Mouse (Mus musculus): ENCODE results near the gene Tex22. TPM values are rescaled to one million over a fixed set of nuclear protein-coding genes. Genes with fewer than 3 reads are reported as not detected.

Gene Tex22
- polyA plus RNA-seq, 1 experiment from 2014 or later, result not detected

DNA sequence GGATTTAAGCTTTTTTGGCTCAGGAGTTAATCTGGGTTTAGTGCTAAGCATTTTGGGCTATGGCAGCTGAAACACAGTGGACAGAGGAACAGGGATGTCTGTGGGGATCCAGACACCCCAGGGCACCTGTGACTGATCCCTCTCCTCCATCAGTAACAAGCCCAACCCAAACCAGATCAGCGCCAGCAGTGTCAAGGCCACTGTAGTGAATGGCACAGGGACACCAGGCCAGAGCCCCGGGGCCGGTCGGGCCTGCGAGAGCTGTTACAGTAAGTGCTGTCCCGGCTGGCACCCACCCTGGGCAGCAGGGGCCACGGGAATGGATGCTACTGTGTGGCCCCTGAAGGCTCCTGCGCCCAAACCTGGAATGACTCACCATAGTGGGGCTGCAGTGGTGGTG, 56.4 kb downstream of the Tex22 start:
- Histone ChIP-seq H3K27ac (ENCODE audit: low read depth, low read length) (no peak overlapping the region), H3K4me1 (ENCODE audit: control insufficient read depth, insufficient read depth, low read depth, low read length) (no peaks in the 10 kb centered on the region), H3K9me3 (ENCODE audit: control insufficient read depth, low read length) (no peaks in the 10 kb centered on the region), H3K9ac (ENCODE audit: low read depth, low read length) (no peak overlapping the region), H3K4me3 (ENCODE audit: low read length) (no peak overlapping the region), H3K4me2 (ENCODE audit: low read length) (no peak overlapping the region), H3K36me3 (ENCODE audit: control insufficient read depth, insufficient read depth, low read length) (peaks cover 80% of the 10 kb centered on the region), H3K27me3 (replicated peaks; ENCODE audit: control insufficient read depth, insufficient read depth, low read length) (no peaks in the 10 kb centered on the region)
- WGBS, result 99% methylated on average over 8 of the region's 8 CpGs
- no peak for ATAC-seq

DNA sequence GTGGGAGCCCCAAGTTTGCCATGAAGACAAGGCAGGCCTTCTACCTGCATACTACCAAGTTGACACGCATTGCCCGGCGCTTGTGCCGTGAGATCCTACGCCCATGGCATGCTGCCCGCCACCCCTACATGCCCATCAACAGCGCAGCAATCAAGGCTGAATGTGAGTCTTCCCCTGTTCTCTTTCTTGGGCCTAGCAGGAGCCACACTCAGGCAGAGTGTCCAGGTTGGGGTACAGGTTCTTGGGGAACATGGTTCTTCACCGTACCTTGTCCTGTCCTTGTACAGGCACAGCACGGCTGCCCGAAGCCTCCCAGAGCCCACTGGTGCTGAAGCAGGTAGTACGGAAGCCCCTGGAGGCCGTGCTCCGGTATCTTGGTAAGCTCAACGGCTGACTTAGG, 57.3 kb downstream of the Tex22 start:
- Histone ChIP-seq H3K9me3 (ENCODE audit: control insufficient read depth, low read length) (no peaks in the 10 kb centered on the region), H3K27ac (ENCODE audit: low read depth, low read length) (no peak overlapping the region), H3K9ac (ENCODE audit: low read depth, low read length) (no peak overlapping the region), H3K4me3 (ENCODE audit: low read length) (no peak overlapping the region), H3K4me1 (ENCODE audit: control insufficient read depth, insufficient read depth, low read depth, low read length) (no peaks in the 10 kb centered on the region), H3K27me3 (replicated peaks; ENCODE audit: control insufficient read depth, insufficient read depth, low read length) (no peaks in the 10 kb centered on the region), H3K4me2 (ENCODE audit: low read length) (no peak overlapping the region), H3K36me3 (ENCODE audit: control insufficient read depth, insufficient read depth, low read length) (peaks cover 88% of the 10 kb centered on the region)
- WGBS, result 98% methylated on average over 14 of the region's 14 CpGs
- no peak for ATAC-seq

DNA sequence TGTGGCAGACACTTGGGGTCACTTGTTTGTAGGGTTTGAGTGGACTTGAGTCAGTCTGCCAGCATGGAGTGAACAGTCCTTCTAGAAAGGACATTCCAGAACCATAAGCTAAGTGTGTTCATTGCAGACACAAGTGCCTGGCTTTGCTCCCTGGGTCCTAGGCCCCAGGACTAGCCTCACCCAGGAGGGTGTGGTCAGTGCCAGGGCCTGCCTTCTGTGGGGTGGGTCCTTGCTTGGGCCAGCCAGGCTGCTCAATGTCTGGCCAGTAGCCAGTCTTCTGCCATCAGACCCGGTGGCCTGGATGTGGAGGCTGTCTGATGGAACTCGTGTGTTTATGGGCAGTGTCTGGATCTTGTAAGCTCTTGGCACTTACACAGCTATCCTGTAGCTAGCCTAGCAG, 58.3 kb downstream of the Tex22 start:
- H3K4me3 ChIP-seq (ENCODE audit: low read length), result no peak overlapping the region
- H3K9ac ChIP-seq (ENCODE audit: low read depth, low read length), result no peak overlapping the region
- no peaks in the 10 kb centered on the region for H3K4me1 ChIP-seq (ENCODE audit: control insufficient read depth, insufficient read depth, low read depth, low read length)
- ATAC-seq, result peak; percentile 50
- H3K27ac ChIP-seq (ENCODE audit: low read depth, low read length), result peak overlapping the region; percentile 2; the same call in 1 of the 2 replicates
- WGBS, result 64% methylated on average over 2 of the region's 2 CpGs
- no peak overlapping the region for H3K4me2 ChIP-seq (ENCODE audit: low read length)
- H3K9me3 ChIP-seq (ENCODE audit: control insufficient read depth, low read length), result no peaks in the 10 kb centered on the region
- no peaks in the 10 kb centered on the region for H3K27me3 ChIP-seq (replicated peaks; ENCODE audit: control insufficient read depth, insufficient read depth, low read length)
- H3K36me3 ChIP-seq (ENCODE audit: control insufficient read depth, insufficient read depth, low read length), result peaks cover 84% of the 10 kb centered on the region

- Histone ChIP-seq H3K4me3 (ENCODE audit: low read length) (no peak overlapping the region), H3K9ac (ENCODE audit: low read depth, low read length) (no peak overlapping the region; the same call in 1 of the 2 replicates), H3K9me3 (ENCODE audit: control insufficient read depth, low read length) (no peaks in the 10 kb centered on the region), H3K36me3 (ENCODE audit: control insufficient read depth, insufficient read depth, low read length) (peaks cover 77% of the 10 kb centered on the region), H3K27me3 (replicated peaks; ENCODE audit: control insufficient read depth, insufficient read depth, low read length) (no peaks in the 10 kb centered on the region), H3K27ac (ENCODE audit: low read depth, low read length) (no peak overlapping the region), H3K4me1 (ENCODE audit: control insufficient read depth, insufficient read depth, low read depth, low read length) (no peaks in the 10 kb centered on the region), H3K4me2 (ENCODE audit: low read length) (no peak overlapping the region)
- 85% methylated on average over 9 of the region's 9 CpGs for WGBS
- ATAC-seq, result no peak
Observed at GRCm38 (mm10) chr12:113133260-113133659, 59.0 kb downstream of the Tex22 start.

GRCm38 (mm10) chr12:113133861-113134403, 59.6 kb downstream of the Tex22 start:
- Histone ChIP-seq H3K36me3 (ENCODE audit: control insufficient read depth, insufficient read depth, low read length) (peaks cover 72% of the 10 kb centered on the region), H3K4me1 (ENCODE audit: control insufficient read depth, insufficient read depth, low read depth, low read length) (peaks cover 4% of the 10 kb centered on the region), H3K4me3 (ENCODE audit: low read length) (no peak overlapping the region), H3K27me3 (replicated peaks; ENCODE audit: control insufficient read depth, insufficient read depth, low read length) (no peaks in the 10 kb centered on the region), H3K4me2 (ENCODE audit: low read length) (no peak overlapping the region), H3K9ac (ENCODE audit: low read depth, low read length) (no peak overlapping the region), H3K9me3 (ENCODE audit: control insufficient read depth, low read length) (no peaks in the 10 kb centered on the region), H3K27ac (ENCODE audit: low read depth, low read length) (no peak overlapping the region)
- no peak for ATAC-seq
- WGBS, result 78% methylated on average over 5 of the region's 5 CpGs

DNA sequence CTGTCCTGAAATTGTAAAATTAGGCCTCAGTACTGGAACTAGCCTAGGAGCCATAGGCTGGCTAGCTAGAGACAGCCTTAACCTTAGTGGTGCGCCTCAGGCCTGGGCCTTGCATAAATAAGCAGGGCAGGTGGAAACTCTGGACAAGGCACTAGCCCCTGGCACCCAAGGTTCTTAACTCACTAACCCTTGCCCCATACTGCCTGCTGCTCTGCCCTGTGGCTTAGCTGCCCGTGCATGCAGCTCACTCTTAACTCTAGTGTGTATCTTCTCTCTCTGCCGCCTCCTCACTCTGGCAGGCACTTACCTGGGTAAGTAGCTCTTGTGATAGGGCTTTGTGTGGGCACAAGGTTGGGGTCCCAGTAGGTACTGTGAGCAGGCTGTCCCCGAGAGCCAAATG, 60.2 kb downstream of the Tex22 start:
- no peak for ATAC-seq
- Histone ChIP-seq H3K9me3 (ENCODE audit: control insufficient read depth, low read length) (no peaks in the 10 kb centered on the region), H3K27me3 (replicated peaks; ENCODE audit: control insufficient read depth, insufficient read depth, low read length) (no peaks in the 10 kb centered on the region), H3K4me2 (ENCODE audit: low read length) (no peak overlapping the region), H3K27ac (ENCODE audit: low read depth, low read length) (no peak overlapping the region), H3K9ac (ENCODE audit: low read depth, low read length) (no peak overlapping the region), H3K4me1 (ENCODE audit: control insufficient read depth, insufficient read depth, low read depth, low read length) (peaks cover 9% of the 10 kb centered on the region), H3K4me3 (ENCODE audit: low read length) (no peak overlapping the region), H3K36me3 (ENCODE audit: control insufficient read depth, insufficient read depth, low read length) (peaks cover 67% of the 10 kb centered on the region)
- WGBS, result 92% methylated on average over 4 of the region's 4 CpGs

DNA sequence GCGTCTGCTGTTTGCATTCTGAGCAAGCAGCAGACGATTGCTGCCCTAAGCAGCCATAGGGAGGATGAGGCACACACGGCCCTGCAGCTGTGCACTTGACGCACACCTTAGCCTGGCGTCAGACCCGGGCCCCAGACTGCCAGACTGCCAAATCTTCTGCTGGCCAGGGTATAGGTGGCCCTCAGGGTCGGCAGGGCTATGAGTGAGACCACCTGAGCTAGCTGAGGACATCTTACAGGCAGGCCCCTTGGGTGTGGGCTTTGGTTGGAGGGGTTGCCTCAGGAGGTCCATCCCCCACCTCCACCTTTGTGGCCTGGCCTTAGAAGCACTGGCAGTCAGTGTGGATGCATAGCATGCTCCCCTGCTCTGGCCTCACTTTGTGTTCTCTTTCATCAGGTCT, 61.1 kb downstream of the Tex22 start:
- H3K27me3 ChIP-seq (replicated peaks; ENCODE audit: control insufficient read depth, insufficient read depth, low read length), result no peaks in the 10 kb centered on the region
- H3K36me3 ChIP-seq (ENCODE audit: control insufficient read depth, insufficient read depth, low read length), result peaks cover 58% of the 10 kb centered on the region
- H3K9me3 ChIP-seq (ENCODE audit: control insufficient read depth, low read length), result no peaks in the 10 kb centered on the region
- H3K27ac ChIP-seq (ENCODE audit: low read depth, low read length), result no peak overlapping the region
- peaks cover 13% of the 10 kb centered on the region for H3K4me1 ChIP-seq (ENCODE audit: control insufficient read depth, insufficient read depth, low read depth, low read length)
- H3K4me3 ChIP-seq (ENCODE audit: low read length), result no peak overlapping the region
- H3K4me2 ChIP-seq (ENCODE audit: low read length), result no peak overlapping the region
- no peak for ATAC-seq
- H3K9ac ChIP-seq (ENCODE audit: low read depth, low read length), result no peak overlapping the region
- 93% methylated on average over 7 of the region's 7 CpGs for WGBS

DNA sequence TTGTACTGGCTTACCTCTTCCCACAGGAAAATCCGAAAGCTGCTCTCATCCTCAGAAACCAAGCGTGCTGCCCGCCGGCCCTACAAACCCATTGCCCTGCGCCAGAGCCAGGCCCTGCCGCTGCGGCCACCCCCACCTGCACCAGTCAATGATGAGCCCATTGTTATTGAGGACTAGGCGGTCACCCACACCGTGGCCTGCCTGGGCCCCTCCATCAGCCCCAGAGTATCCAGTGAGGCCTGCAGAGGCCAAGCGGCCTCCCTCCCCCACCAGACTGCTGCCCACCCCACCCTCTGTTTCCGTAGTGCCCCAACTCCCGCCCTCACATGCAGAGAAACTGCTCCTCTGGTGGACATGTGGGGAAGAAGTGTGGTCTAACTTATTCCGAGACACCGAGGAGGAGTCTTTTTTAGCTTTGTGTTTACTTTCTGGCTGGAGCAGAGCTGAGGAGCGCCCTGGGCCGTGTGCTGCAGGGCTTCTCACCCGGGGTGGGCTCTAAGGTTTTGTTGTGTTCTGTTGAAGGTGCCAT, 62.3 kb downstream of the Tex22 start:
- H3K4me1 ChIP-seq (ENCODE audit: control insufficient read depth, insufficient read depth, low read depth, low read length), result peaks cover 20% of the 10 kb centered on the region
- peaks cover 47% of the 10 kb centered on the region for H3K36me3 ChIP-seq (ENCODE audit: control insufficient read depth, insufficient read depth, low read length)
- ATAC-seq, result no peak
- H3K9me3 ChIP-seq (ENCODE audit: control insufficient read depth, low read length), result no peaks in the 10 kb centered on the region
- H3K9ac ChIP-seq (ENCODE audit: low read depth, low read length), result no peak overlapping the region
- H3K4me2 ChIP-seq (ENCODE audit: low read length), result no peak overlapping the region
- 78% methylated on average over 17 of the region's 17 CpGs for WGBS
- H3K27me3 ChIP-seq (replicated peaks; ENCODE audit: control insufficient read depth, insufficient read depth, low read length), result no peaks in the 10 kb centered on the region
- no peak overlapping the region for H3K27ac ChIP-seq (ENCODE audit: low read depth, low read length)
- no peak overlapping the region for H3K4me3 ChIP-seq (ENCODE audit: low read length)

DNA sequence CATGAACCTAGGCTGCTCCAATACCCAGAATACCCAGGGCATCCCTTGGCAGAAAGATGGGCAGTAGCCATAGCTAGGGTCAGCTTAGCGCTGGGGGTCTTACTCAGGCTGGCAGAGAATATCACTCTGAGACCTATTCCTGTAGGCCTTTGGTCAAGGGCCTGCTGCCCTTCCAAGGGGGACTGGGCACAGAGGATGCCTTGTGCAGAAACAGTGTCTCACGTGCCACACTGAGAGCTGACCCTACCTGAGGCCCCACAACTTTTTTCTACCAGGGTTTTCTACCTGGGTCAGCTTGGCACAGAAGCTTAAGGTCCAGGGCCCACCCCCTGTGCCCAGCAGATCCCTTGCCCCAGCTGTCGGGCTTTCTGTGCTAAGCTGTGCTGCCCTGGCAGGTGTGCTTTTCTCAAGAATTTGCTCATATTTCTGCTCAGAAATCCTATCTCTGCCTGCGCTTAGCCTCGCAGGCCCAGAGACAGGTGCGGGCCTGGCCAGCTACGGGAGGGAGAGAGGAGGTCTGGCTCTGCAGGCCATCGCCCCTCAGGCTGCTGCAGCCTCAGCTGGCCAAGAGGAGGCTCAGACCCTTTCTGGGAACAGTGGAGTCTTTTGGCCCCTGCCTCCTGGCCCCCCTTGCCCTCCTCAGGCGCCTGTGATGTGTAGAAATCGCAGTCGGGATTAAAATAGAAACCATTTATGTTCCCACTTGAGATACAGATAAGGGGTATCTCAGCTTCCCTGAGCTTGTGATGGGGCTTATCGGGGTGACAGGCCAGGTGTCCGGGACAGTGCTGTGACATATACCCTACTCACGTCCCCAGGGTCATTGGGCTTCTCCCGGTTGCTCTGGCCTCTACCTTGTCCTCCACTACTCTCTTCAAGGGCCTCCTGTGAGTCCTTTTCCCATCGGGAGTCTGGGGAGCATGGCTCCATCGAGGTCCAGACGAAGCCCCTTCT, 63.2 kb downstream of the Tex22 start:
- H3K4me3 ChIP-seq (ENCODE audit: low read length), result no peak overlapping the region
- H3K27me3 ChIP-seq (replicated peaks; ENCODE audit: control insufficient read depth, insufficient read depth, low read length), result no peaks in the 10 kb centered on the region
- no peak overlapping the region for H3K4me2 ChIP-seq (ENCODE audit: low read length)
- peaks cover 30% of the 10 kb centered on the region for H3K4me1 ChIP-seq (ENCODE audit: control insufficient read depth, insufficient read depth, low read depth, low read length)
- ATAC-seq, result no peak
- no peak overlapping the region for H3K9ac ChIP-seq (ENCODE audit: low read depth, low read length)
- H3K36me3 ChIP-seq (ENCODE audit: control insufficient read depth, insufficient read depth, low read length), result peaks cover 38% of the 10 kb centered on the region
- 86% methylated on average over 18 of the region's 18 CpGs for WGBS
- no peak overlapping the region for H3K27ac ChIP-seq (ENCODE audit: low read depth, low read length)
- no peaks in the 10 kb centered on the region for H3K9me3 ChIP-seq (ENCODE audit: control insufficient read depth, low read length)
